Mouse (Mus musculus): ENCODE data around the gene Slc25a11. TPM values are rescaled to one million over a fixed set of nuclear protein-coding genes. Genes with fewer than 3 reads are reported as not detected.

Gene Slc25a11
- total RNA-seq, 2 experiments from 2014 or later, result 16.6 to 17.1 TPM

- no peak for ATAC-seq (replicated peaks; ENCODE audit: low FRiP score, poor library complexity, severe bottlenecking)
Observed at GRCm38 (mm10) chr11:70652884-70653344, 5.6 kb upstream of the Slc25a11 start.

GRCm38 (mm10) chr11:70652029-70652883, 5.0 kb upstream of the Slc25a11 start:
- no peak for ATAC-seq (replicated peaks; ENCODE audit: low FRiP score, poor library complexity, severe bottlenecking)

GRCm38 (mm10) chr11:70651391-70651790, 4.1 kb upstream of the Slc25a11 start:
- ATAC-seq (replicated peaks; ENCODE audit: low FRiP score, poor library complexity, severe bottlenecking), result no peak

- ATAC-seq (replicated peaks; ENCODE audit: low FRiP score, poor library complexity, severe bottlenecking), result no peak
Observed at GRCm38 (mm10) chr11:70650322-70651175, 3.3 kb upstream of the Slc25a11 start.

- no peak for ATAC-seq (replicated peaks; ENCODE audit: low FRiP score, poor library complexity, severe bottlenecking)
Observed at GRCm38 (mm10) chr11:70649185-70649734, 2.0 kb upstream of the Slc25a11 start.

GRCm38 (mm10) chr11:70648512-70648911, 1.2 kb upstream of the Slc25a11 start:
- ATAC-seq (replicated peaks; ENCODE audit: low FRiP score, poor library complexity, severe bottlenecking), result 0 out of 2 replicates have a peak, but pooled peaks have one; percentile 4

- peak; percentile 25 for ATAC-seq (replicated peaks; ENCODE audit: low FRiP score, poor library complexity, severe bottlenecking)
Observed at GRCm38 (mm10) chr11:70647716-70648420, 589 bp upstream of the Slc25a11 start.

- ATAC-seq (replicated peaks; ENCODE audit: low FRiP score, poor library complexity, severe bottlenecking), result no peak
Observed at GRCm38 (mm10) chr11:70646259-70646555, 1.1 kb downstream of the Slc25a11 start.

GRCm38 (mm10) chr11:70645461-70646258, 1.6 kb downstream of the Slc25a11 start:
- ATAC-seq (replicated peaks; ENCODE audit: low FRiP score, poor library complexity, severe bottlenecking), result no peak

- ATAC-seq (replicated peaks; ENCODE audit: low FRiP score, poor library complexity, severe bottlenecking), result no peak
Observed at GRCm38 (mm10) chr11:70644564-70645103, 2.6 kb downstream of the Slc25a11 start.

- ATAC-seq (replicated peaks; ENCODE audit: low FRiP score, poor library complexity, severe bottlenecking), result no peak
Observed at GRCm38 (mm10) chr11:70643051-70643450, 4.2 kb downstream of the Slc25a11 start.

GRCm38 (mm10) chr11:70641241-70641640, 6.0 kb downstream of the Slc25a11 start:
- no peak for ATAC-seq (replicated peaks; ENCODE audit: low FRiP score, poor library complexity, severe bottlenecking)

- no peak for ATAC-seq (replicated peaks; ENCODE audit: low FRiP score, poor library complexity, severe bottlenecking)
Observed at GRCm38 (mm10) chr11:70639976-70640375, 7.3 kb downstream of the Slc25a11 start.

GRCm38 (mm10) chr11:70638714-70639278, 8.5 kb downstream of the Slc25a11 start, which contains the start of gene Gp1ba:
Gp1ba (plus strand) TSS chr11:70639122.
- peak; percentile 86 for ATAC-seq (replicated peaks; ENCODE audit: low FRiP score, poor library complexity, severe bottlenecking)

- ATAC-seq (replicated peaks; ENCODE audit: low FRiP score, poor library complexity, severe bottlenecking), result no peak
Observed at GRCm38 (mm10) chr11:70638293-70638692, 9.0 kb downstream of the Slc25a11 start.

- no peak for ATAC-seq (replicated peaks; ENCODE audit: low FRiP score, poor library complexity, severe bottlenecking)
Observed at GRCm38 (mm10) chr11:70637764-70638163, 9.5 kb downstream of the Slc25a11 start.

GRCm38 (mm10) chr11:70635601-70636000, 11.7 kb downstream of the Slc25a11 start:
- ATAC-seq (replicated peaks; ENCODE audit: low FRiP score, poor library complexity, severe bottlenecking), result no peak

- ATAC-seq (replicated peaks; ENCODE audit: low FRiP score, poor library complexity, severe bottlenecking), result no peak
Observed at GRCm38 (mm10) chr11:70630129-70630528, 17.1 kb downstream of the Slc25a11 start.
